Mouse (Mus musculus) thymus, adult 2 months (tissue): ENCODE measurements around the gene Arf6. TPM values are rescaled to one million over a fixed set of nuclear protein-coding genes. Genes with fewer than 3 reads are reported as not detected.
A peak's percentile ranks its signal among the peaks of the same experiment; 100 is the strongest.
"Not testable (repeated sequence)": the region's sequence is repeated elsewhere in the genome, so short reads cannot be mapped to it uniquely, and the experiment has no call there.

ENCODE experiments used
- DNase-seq: peaks from one replicate; pipeline ENCODE4 v3.0.0; 2021
- H3K27ac ChIP-seq: fragments of 200-500 bp; 2 replicates; pipeline ENCODE4 v1.5.1; 2012; ENCODE audit warnings: low read length, control low read depth; ENCODE audit not compliant: control insufficient read depth, insufficient read depth
- H3K27me3 ChIP-seq: fragments of 200-500 bp; 2 replicates; pipeline ENCODE4 v1.6.1; 2012; ENCODE audit warnings: mild to moderate bottlenecking, low read length, moderate library complexity, mixed read lengths; ENCODE audit not compliant: control insufficient read depth, insufficient read depth
- H3K36me3 ChIP-seq: fragments of 200-500 bp; 2 replicates; pipeline ENCODE4 v1.6.1; 2012; ENCODE audit warnings: mild to moderate bottlenecking, low read length, moderate library complexity; ENCODE audit not compliant: control insufficient read depth, insufficient read depth
- H3K4me1 ChIP-seq: fragments of 200-500 bp; replicated peaks from 2 replicates; pipeline ENCODE4 v1.6.1; 2012; ENCODE audit warnings: low read length; ENCODE audit not compliant: control insufficient read depth, insufficient read depth
- H3K4me3 ChIP-seq: fragments of 200-500 bp; 2 replicates; pipeline ENCODE4 v1.5.1; 2012; ENCODE audit warnings: mild to moderate bottlenecking, low read length, control low read depth, moderate library complexity; ENCODE audit not compliant: control insufficient read depth, insufficient read depth
- CTCF ChIP-seq: fragments of 200-500 bp; IDR thresholded peaks from 2 replicates; pipeline ENCODE4 v1.5.1; 2012; ENCODE audit warnings: mild to moderate bottlenecking, control low read depth, low read length, moderate library complexity, borderline replicate concordance; ENCODE audit not compliant: control insufficient read depth, poor library complexity, insufficient read depth; ENCODE audit errors: extremely low read depth
- POLR2A ChIP-seq: fragments of 200-500 bp; IDR thresholded peaks from 2 replicates; pipeline ENCODE4 v1.6.1; 2012; ENCODE audit warnings: mild to moderate bottlenecking, low read length, control low read depth, moderate library complexity; ENCODE audit not compliant: control insufficient read depth, poor library complexity, insufficient read depth; ENCODE audit errors: extremely low read depth
- WGBS: fragments of 180-500 bp; shearing (Covaris S2); methylation state at CpG from one replicate; pipeline ENCODE4 v1.1.7; 2018; 5-methylcytosine and 5-hydroxymethylcytosine counted together
- polyA plus RNA-seq: library from polyadenylated mRNA; depleted of rRNA; stranded (reverse); fragments of >200 nt; gene quantifications from 2 replicates; pipeline ENCODE4 v1.2.3, GENCODE M21; 2012

Arf6 gene
- polyA plus RNA-seq, 1 experiment = 226 TPM

- under 1% methylated on average over 42 of the region's 42 CpGs for WGBS
- no peak for TF ChIP-seq POLR2A
- peak; percentile 5; the same call in 1 of the 2 replicates for TF ChIP-seq CTCF
- Histone ChIP-seq H3K4me3 (peak overlapping the region; percentile 99), H3K4me1 (0 out of 2 replicates have a peak, but pooled peaks cover 2% of the 10 kb centered on the region), H3K36me3 (peaks cover 8% of the 10 kb centered on the region), H3K27ac (peak overlapping the region; percentile 25; the same call in 1 of the 2 replicates), H3K27me3 (no peaks in the 10 kb centered on the region)
- DNase-seq = peak; percentile 35
Observed at GRCm38 (mm10) chr12:69372731-69373331, 881 bp downstream of the Arf6 start.

GRCm38 (mm10) chr12:69373850-69374766 is 2.2 kb downstream of the Arf6 start:
- 0 out of 2 replicates have a peak, but pooled peaks cover 2% of the 10 kb centered on the region for H3K4me1 ChIP-seq
- no peaks in the 10 kb centered on the region for H3K27me3 ChIP-seq
- TF ChIP-seq CTCF = no peak
- TF ChIP-seq POLR2A = no peak
- H3K4me3 ChIP-seq = peak overlapping the region; percentile 26
- DNase-seq = peak; percentile 28
- WGBS = 6% methylated on average over 11 of the region's 11 CpGs
- H3K36me3 ChIP-seq = peaks cover 8% of the 10 kb centered on the region
- no peak overlapping the region for H3K27ac ChIP-seq

GRCm38 (mm10) chr12:69376132-69376531 is 4.2 kb downstream of the Arf6 start:
- 77% methylated on average over 2 of the region's 2 CpGs for WGBS
- no peak for DNase-seq
- Histone ChIP-seq H3K27me3 (no peaks in the 10 kb centered on the region), H3K4me1 (0 out of 2 replicates have a peak, but pooled peaks cover 2% of the 10 kb centered on the region), H3K4me3 (no peak overlapping the region), H3K36me3 (peaks cover 8% of the 10 kb centered on the region), H3K27ac (no peak overlapping the region)
- no peak for TF ChIP-seq CTCF

- DNase-seq = no peak
- H3K4me1 ChIP-seq = 0 out of 2 replicates have a peak, but pooled peaks cover 2% of the 10 kb centered on the region
- H3K27ac ChIP-seq = no peak overlapping the region
- no peak for TF ChIP-seq POLR2A
- TF ChIP-seq CTCF = no peak
- H3K36me3 ChIP-seq = peaks cover 8% of the 10 kb centered on the region
- H3K27me3 ChIP-seq = no peaks in the 10 kb centered on the region
- no peak overlapping the region for H3K4me3 ChIP-seq
- 92% methylated on average over 1 of the region's 1 CpGs for WGBS
Observed at GRCm38 (mm10) chr12:69377188-69377587, 5.2 kb downstream of the Arf6 start.

- not testable (repeated sequence) for DNase-seq, H3K4me1 ChIP-seq, H3K27me3 ChIP-seq, H3K4me3 ChIP-seq, H3K36me3 ChIP-seq, H3K27ac ChIP-seq
- 96% methylated on average over 6 of the region's 6 CpGs for WGBS
Observed at GRCm38 (mm10) chr12:69377636-69378035, 5.7 kb downstream of the Arf6 start.

DNA sequence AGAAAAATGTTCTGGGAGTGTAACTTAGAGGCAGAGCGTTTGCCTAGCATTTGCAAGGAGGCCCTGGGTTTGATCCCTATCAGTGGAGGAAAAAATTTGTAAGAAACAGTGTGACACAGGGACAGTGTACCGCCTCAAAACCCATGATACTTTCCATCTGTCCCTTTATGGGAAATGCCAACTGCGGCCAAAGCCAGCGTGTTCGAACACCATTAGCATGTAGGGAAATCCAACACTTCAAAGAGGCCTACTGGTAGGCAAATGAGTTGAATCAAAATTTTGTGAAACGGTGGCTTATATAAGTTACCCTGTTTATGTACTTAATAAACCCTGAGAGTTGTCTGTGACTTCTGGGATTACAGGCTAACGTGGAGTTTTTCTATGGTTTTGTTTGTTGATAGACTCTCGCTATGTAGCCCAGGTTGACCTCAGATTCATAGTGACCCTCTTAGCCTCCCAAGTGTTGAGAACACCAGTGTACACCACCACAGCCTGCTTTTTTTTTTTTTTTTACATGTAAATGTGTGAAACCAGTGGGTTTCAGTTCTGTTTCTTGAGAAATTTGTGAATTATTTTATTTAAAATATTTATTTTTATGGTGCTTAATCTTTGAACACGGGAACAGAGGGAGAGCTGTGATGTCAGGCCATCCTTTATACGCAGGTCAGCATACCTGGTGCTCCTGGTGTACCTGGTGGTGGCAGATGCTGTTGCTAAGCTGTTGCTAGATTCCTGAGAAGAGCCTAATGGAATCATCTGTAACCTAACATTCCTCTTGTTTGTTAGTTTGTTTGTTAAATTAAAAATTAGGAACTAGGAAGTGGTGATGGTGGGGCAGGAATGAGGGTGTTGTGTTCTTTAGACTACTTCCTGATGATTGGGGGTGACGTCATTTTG is 6.9 kb downstream of the Arf6 start:
- DNase-seq = no peak
- no peak for TF ChIP-seq POLR2A
- TF ChIP-seq CTCF = no peak
- H3K27ac ChIP-seq = no peak overlapping the region
- H3K27me3 ChIP-seq = no peaks in the 10 kb centered on the region
- H3K4me3 ChIP-seq = no peak overlapping the region
- no peaks in the 10 kb centered on the region for H3K36me3 ChIP-seq
- 93% methylated on average over 11 of the region's 11 CpGs for WGBS
- 0 out of 2 replicates have a peak, but pooled peaks cover 2% of the 10 kb centered on the region for H3K4me1 ChIP-seq
